Mouse (Mus musculus): ENCODE data around the gene Adam19. TPM values are rescaled to one million over a fixed set of nuclear protein-coding genes. Genes with fewer than 3 reads are reported as not detected.

The Adam19 gene
- polyA plus RNA-seq, 1 experiment from 2014 or later: 12.6 TPM

DNA sequence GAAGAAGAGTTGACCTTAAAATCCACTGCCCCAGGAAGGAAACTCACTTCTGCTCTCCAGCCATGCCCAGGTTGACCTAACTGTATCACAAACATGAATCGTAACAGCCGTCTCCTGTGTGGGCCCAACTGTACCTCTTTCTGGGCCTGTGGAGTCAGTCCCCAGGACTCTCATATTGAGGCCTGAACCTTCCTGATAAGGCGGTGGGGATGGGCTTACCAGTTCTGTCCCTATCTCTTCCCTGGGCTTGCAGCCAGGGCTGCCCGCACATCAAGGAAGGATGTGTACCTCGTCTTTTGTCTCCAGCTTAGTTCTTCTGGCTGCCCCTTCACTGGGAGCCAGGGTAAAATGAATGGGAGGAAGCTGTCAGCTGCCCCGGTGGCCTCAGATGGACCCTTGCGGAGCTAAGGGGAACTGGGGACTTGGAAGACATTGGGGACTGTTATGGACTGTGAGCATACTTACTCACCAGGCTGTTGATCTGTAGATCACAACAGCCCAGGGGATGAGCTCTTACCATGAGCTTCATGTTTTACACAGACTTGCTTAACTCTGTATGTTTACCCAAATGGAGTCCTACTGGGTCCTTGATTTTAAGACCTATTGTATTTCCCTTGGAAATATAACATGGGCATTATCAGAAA, 22.1 kb downstream of the Adam19 start:
- no peak overlapping the region for H3K4me3 ChIP-seq
- no peak overlapping the region for H3K9ac ChIP-seq
- H3K36me3 ChIP-seq: peaks cover 13% of the 10 kb centered on the region; the same call in 1 of the 2 replicates
- H3K4me1 ChIP-seq (replicated peaks): peaks cover 2% of the 10 kb centered on the region; the same call in 1 of the 2 replicates
- no peaks in the 10 kb centered on the region for H3K9me3 ChIP-seq
- 89% methylated on average over 7 of the region's 7 CpGs for WGBS
- no peaks in the 10 kb centered on the region for H3K27me3 ChIP-seq
- no peak for ATAC-seq (ENCODE audit: low FRiP score, low read depth)
- no peak overlapping the region for H3K27ac ChIP-seq (replicated peaks)
- H3K4me2 ChIP-seq: no peak overlapping the region

DNA sequence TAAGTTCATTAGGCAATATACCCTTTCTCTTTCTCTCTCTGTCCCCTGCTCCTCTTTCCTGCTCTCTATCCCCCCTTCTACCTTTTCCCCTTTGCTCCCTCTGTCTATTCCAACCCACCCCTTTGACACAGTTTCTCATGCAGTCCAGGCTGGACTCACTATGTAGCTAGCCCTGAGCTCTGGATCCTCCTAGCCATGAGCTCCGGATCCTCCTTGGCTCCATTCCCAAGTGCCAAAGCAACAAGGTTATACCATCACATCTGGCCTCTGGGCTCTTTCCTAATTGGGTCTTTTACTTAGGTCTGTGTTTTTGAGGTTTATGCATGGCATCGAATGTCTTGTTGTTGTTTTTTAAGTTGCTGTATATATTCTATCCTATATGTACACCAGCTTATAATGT, 25.3 kb downstream of the Adam19 start:
- no peak for ATAC-seq (ENCODE audit: low FRiP score, low read depth)
- Histone ChIP-seq H3K4me2 (no peak overlapping the region), H3K4me3 (no peak overlapping the region), H3K9ac (no peak overlapping the region), H3K4me1 (replicated peaks) (no peaks in the 10 kb centered on the region), H3K27me3 (no peaks in the 10 kb centered on the region), H3K36me3 (peaks cover 13% of the 10 kb centered on the region; the same call in 1 of the 2 replicates), H3K9me3 (no peaks in the 10 kb centered on the region), H3K27ac (replicated peaks) (no peak overlapping the region)
- 90% methylated on average over 2 of the region's 2 CpGs for WGBS

GRCm38 (mm10) chr11:46083405-46083804, 27.6 kb downstream of the Adam19 start:
- Histone ChIP-seq H3K27ac (replicated peaks) (no peak overlapping the region), H3K4me2 (no peak overlapping the region), H3K27me3 (no peaks in the 10 kb centered on the region), H3K36me3 (0 out of 2 replicates have a peak, but pooled peaks cover 4% of the 10 kb centered on the region), H3K9me3 (no peaks in the 10 kb centered on the region), H3K4me3 (no peak overlapping the region), H3K9ac (no peak overlapping the region), H3K4me1 (replicated peaks) (no peaks in the 10 kb centered on the region)
- 79% methylated on average over 3 of the region's 3 CpGs for WGBS
- no peak for ATAC-seq (ENCODE audit: low FRiP score, low read depth)

GRCm38 (mm10) chr11:46083835-46084444, 28.1 kb downstream of the Adam19 start:
- Histone ChIP-seq H3K9ac (no peak overlapping the region), H3K4me3 (no peak overlapping the region), H3K36me3 (0 out of 2 replicates have a peak, but pooled peaks cover 4% of the 10 kb centered on the region), H3K4me2 (no peak overlapping the region), H3K27me3 (no peaks in the 10 kb centered on the region), H3K9me3 (no peaks in the 10 kb centered on the region), H3K27ac (replicated peaks) (no peak overlapping the region), H3K4me1 (replicated peaks) (no peaks in the 10 kb centered on the region)
- 91% methylated on average over 11 of the region's 11 CpGs for WGBS
- no peak for ATAC-seq (ENCODE audit: low FRiP score, low read depth)

DNA sequence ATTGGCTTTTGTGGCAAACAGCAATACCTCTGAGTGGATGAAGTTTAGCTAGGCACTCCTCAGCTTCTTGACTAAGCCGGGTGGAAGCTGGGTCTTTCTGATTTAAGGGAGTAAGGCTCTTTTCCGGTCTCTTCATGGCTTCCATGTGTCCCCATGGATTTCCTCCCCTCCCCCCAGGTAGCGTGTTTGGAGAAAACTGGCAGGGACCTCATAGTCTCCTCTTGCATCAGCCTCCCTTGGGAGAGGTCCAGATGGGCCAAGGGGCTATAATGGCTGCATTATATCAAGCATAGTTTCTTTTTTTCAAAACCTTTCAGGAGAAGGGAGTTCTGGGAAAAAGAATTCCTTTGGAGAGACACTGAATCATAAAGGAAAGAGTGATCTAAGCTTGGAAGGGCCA, 28.8 kb downstream of the Adam19 start:
- Histone ChIP-seq H3K4me1 (replicated peaks) (no peaks in the 10 kb centered on the region), H3K27me3 (no peaks in the 10 kb centered on the region), H3K27ac (replicated peaks) (no peak overlapping the region), H3K36me3 (0 out of 2 replicates have a peak, but pooled peaks cover 4% of the 10 kb centered on the region), H3K9me3 (no peaks in the 10 kb centered on the region), H3K9ac (no peak overlapping the region), H3K4me2 (no peak overlapping the region), H3K4me3 (no peak overlapping the region)
- no peak for ATAC-seq (ENCODE audit: low FRiP score, low read depth)
- 81% methylated on average over 3 of the region's 3 CpGs for WGBS

GRCm38 (mm10) chr11:46085398-46086163, 29.8 kb downstream of the Adam19 start:
- ATAC-seq (ENCODE audit: low FRiP score, low read depth): no peak
- Histone ChIP-seq H3K4me1 (replicated peaks) (no peaks in the 10 kb centered on the region), H3K27ac (replicated peaks) (no peak overlapping the region), H3K9me3 (no peaks in the 10 kb centered on the region), H3K4me2 (no peak overlapping the region), H3K27me3 (no peaks in the 10 kb centered on the region), H3K9ac (no peak overlapping the region), H3K4me3 (no peak overlapping the region), H3K36me3 (no peaks in the 10 kb centered on the region)
- WGBS: 95% methylated on average over 10 of the region's 10 CpGs

GRCm38 (mm10) chr11:46086446-46086845, 30.7 kb downstream of the Adam19 start:
- Histone ChIP-seq H3K4me3 (no peak overlapping the region), H3K4me2 (no peak overlapping the region), H3K4me1 (replicated peaks) (no peaks in the 10 kb centered on the region; the same call in 1 of the 2 replicates), H3K9ac (no peak overlapping the region), H3K36me3 (no peaks in the 10 kb centered on the region), H3K27ac (replicated peaks) (no peak overlapping the region), H3K9me3 (no peaks in the 10 kb centered on the region), H3K27me3 (no peaks in the 10 kb centered on the region)
- no peak for ATAC-seq (ENCODE audit: low FRiP score, low read depth)
- WGBS: 94% methylated on average over 3 of the region's 3 CpGs

DNA sequence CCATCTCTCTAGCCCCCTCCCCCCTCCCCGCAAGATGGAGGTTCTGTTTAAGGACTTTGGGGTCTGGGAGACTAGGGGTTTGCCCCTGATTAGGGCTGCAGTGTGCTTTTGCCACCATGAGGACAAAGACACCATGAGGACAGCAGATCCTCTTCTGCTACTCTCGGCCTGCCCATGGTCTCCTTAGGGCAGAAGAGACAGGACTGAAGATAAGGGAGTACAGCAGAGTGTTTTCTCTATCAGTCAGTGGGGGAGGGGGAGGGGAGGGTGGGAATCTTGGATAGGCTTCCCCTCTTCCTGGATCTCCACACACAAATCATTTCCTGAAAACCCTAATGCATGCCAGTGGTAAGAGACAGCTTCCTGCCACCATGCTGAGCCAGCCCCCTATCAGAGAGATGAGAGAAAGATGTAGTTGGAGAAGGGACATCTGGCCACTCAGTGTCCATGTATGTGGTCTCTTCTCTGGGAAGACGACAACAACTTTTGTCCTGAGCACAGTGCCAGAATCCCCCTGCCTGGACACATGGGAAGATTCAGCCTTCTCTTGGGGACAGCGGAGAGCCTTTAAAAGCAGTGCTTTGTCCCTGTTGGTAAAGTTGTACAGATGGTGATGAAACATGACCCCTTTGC, 33.4 kb downstream of the Adam19 start:
- no peak overlapping the region for H3K4me2 ChIP-seq
- ATAC-seq (ENCODE audit: low FRiP score, low read depth): no peak
- no peak overlapping the region for H3K27ac ChIP-seq (replicated peaks)
- H3K9me3 ChIP-seq: no peaks in the 10 kb centered on the region
- H3K9ac ChIP-seq: no peak overlapping the region
- no peaks in the 10 kb centered on the region for H3K36me3 ChIP-seq
- peaks cover 4% of the 10 kb centered on the region; the same call in 1 of the 2 replicates for H3K4me1 ChIP-seq (replicated peaks)
- 92% methylated on average over 4 of the region's 4 CpGs for WGBS
- no peak overlapping the region for H3K4me3 ChIP-seq
- no peaks in the 10 kb centered on the region for H3K27me3 ChIP-seq

DNA sequence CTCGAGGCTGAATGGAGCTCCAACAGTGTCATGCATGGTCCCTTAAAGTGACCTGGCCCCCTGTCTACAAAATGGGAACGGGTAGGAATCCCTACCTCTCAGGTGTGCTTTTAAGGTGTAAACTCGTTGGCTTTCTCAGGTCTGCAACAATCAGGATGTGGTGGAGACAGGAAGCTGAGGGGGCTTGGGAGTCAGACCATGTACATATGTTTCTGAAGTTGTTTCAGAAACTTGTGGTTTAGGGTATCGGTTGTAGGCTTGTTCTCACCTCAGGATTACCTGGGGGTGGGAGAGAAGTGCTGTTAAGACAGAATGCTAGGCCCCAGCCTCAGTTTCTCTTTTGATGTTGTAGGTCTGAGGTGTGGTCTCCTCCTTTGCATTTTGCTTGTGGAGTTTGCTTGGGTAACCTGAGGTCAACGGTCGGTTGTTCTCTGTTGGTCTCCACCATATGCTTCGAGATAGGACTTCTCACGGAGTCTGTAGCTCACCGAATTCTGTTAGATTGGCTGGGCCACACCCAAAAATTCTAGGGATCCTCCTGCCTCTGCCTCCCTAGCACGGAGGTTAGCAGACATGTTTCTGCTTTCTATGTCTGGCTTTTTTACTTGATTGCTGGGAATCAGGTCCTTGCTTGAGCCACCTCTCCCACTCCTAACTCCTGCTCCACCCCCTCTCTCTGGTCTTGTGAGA, 34.4 kb downstream of the Adam19 start:
- H3K9ac ChIP-seq: no peak overlapping the region
- peaks cover 4% of the 10 kb centered on the region; the same call in 1 of the 2 replicates for H3K4me1 ChIP-seq (replicated peaks)
- no peak for ATAC-seq (ENCODE audit: low FRiP score, low read depth)
- WGBS: 91% methylated on average over 10 of the region's 10 CpGs
- peaks cover 8% of the 10 kb centered on the region; the same call in 1 of the 2 replicates for H3K36me3 ChIP-seq
- no peak overlapping the region for H3K27ac ChIP-seq (replicated peaks)
- no peaks in the 10 kb centered on the region for H3K9me3 ChIP-seq
- H3K27me3 ChIP-seq: no peaks in the 10 kb centered on the region
- H3K4me2 ChIP-seq: no peak overlapping the region
- no peak overlapping the region for H3K4me3 ChIP-seq

- ATAC-seq (ENCODE audit: low FRiP score, low read depth): peak; percentile 53
- Histone ChIP-seq H3K4me2 (no peak overlapping the region), H3K27ac (replicated peaks) (peak overlapping the region; percentile 20; the same call in 1 of the 2 replicates), H3K4me3 (no peak overlapping the region), H3K9me3 (no peaks in the 10 kb centered on the region), H3K36me3 (peaks cover 8% of the 10 kb centered on the region; the same call in 1 of the 2 replicates), H3K9ac (no peak overlapping the region), H3K27me3 (no peaks in the 10 kb centered on the region), H3K4me1 (replicated peaks) (peaks cover 4% of the 10 kb centered on the region; the same call in 1 of the 2 replicates)
- 61% methylated on average over 10 of the region's 10 CpGs for WGBS
These were observed 35.3 kb downstream of the Adam19 start for GRCm38 (mm10) chr11:46090951-46091667.

GRCm38 (mm10) chr11:46092121-46092520, 36.3 kb downstream of the Adam19 start:
- Histone ChIP-seq H3K27ac (replicated peaks) (0 out of 2 replicates have a peak overlapping the region, but pooled peaks have one; percentile 15), H3K4me2 (no peak overlapping the region)
- 74% methylated on average over 4 of the region's 4 CpGs for WGBS

More at GRCm38 (mm10) chr11:46092121-46092520, 36.3 kb downstream of the Adam19 start:
- H3K9me3 ChIP-seq: no peaks in the 10 kb centered on the region
- ATAC-seq (ENCODE audit: low FRiP score, low read depth): no peak
- no peak overlapping the region for H3K9ac ChIP-seq
- H3K4me3 ChIP-seq: no peak overlapping the region
- H3K27me3 ChIP-seq: no peaks in the 10 kb centered on the region
- peaks cover 8% of the 10 kb centered on the region; the same call in 1 of the 2 replicates for H3K36me3 ChIP-seq
- H3K4me1 ChIP-seq (replicated peaks): peaks cover 4% of the 10 kb centered on the region; the same call in 1 of the 2 replicates

Measured in hindbrain, embryonic 15.5 days (tissue).